Mouse (Mus musculus) regulatory T cell (primary cell): Measurements from ENCODE around the gene Atp2a1.

Experiments
- in situ Hi-C: fragments of 300-600 bp; cut with MboI, MseI; formaldehyde crosslinking; loops from one replicate; pipeline ENCODE4 v1.15.1; 2025; ENCODE audit warnings: high pct_unique_total_duplicates

Gene Atp2a1

GRCm38 (mm10) chr7:126473470-126474086, 10.7 kb upstream of the Atp2a1 start:
- in situ Hi-C loops, result loop anchor here (5.0 kb wide), 1 partner anchor 76 kb away; the partner anchor contains the start of gene Nfatc2ip

DNA sequence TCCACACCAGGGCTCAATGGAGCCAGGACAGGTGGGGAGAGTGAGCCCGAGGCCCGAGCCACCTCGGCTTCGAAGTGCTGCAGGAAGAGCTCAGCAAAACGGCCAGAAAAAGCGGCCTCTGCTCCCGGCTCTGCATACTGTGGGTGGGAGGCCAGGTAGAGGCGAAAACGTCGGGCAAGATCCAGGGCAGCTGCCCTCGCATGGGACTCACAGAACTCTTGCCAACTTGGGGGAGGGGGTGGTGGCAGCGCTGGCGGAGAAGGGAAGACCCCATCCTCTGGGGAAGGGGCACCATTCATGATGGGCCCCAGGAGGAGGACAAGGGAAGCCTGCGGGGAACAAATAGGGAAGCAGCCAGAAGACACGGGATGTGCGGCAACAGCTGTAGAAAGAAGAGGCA, 9.8 kb upstream of the Atp2a1 start:
- in situ Hi-C loops, result loop anchor here (5.0 kb wide), 1 partner anchor 75 kb away; the partner anchor contains the start of gene Nfatc2ip

DNA sequence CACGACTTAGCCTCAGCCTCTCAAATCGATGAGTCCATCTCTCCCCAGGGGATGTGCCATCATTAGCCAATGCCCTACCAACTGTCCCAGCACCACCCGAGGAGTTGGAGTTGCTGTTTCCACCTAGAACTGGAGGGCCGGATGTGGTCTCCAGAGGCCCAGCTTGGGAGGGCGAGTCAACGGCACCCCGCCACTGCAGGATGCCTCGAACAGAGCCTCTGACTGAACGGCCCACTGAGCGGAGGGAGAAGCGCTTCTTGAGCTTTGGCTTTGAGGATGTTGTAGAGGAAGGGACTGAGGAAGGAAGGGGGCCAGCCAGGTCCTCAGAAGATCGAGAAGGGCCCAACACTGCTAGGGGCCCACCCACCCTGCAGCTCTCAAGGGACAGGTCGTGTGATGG, 9.4 kb upstream of the Atp2a1 start:
- in situ Hi-C loops, result loop anchor here (5.0 kb wide), 1 partner anchor 75 kb away; the partner anchor contains the start of gene Nfatc2ip

- in situ Hi-C loops, result loop anchor here (5.0 kb wide), 1 partner anchor 75 kb away; the partner anchor contains the start of gene Nfatc2ip
These were observed 8.9 kb upstream of the Atp2a1 start for GRCm38 (mm10) chr7:126471853-126472252.

- in situ Hi-C loops, result loop anchor here (5.0 kb wide), 1 partner anchor 74 kb away; the partner anchor contains the start of gene Nfatc2ip
These were observed 8.5 kb upstream of the Atp2a1 start for GRCm38 (mm10) chr7:126471361-126471760.

- in situ Hi-C loops, result loop anchor here (5.0 kb wide), 1 partner anchor 73 kb away; the partner anchor contains the start of gene Nfatc2ip
These were observed 7.2 kb upstream of the Atp2a1 start for GRCm38 (mm10) chr7:126470077-126470476.

DNA sequence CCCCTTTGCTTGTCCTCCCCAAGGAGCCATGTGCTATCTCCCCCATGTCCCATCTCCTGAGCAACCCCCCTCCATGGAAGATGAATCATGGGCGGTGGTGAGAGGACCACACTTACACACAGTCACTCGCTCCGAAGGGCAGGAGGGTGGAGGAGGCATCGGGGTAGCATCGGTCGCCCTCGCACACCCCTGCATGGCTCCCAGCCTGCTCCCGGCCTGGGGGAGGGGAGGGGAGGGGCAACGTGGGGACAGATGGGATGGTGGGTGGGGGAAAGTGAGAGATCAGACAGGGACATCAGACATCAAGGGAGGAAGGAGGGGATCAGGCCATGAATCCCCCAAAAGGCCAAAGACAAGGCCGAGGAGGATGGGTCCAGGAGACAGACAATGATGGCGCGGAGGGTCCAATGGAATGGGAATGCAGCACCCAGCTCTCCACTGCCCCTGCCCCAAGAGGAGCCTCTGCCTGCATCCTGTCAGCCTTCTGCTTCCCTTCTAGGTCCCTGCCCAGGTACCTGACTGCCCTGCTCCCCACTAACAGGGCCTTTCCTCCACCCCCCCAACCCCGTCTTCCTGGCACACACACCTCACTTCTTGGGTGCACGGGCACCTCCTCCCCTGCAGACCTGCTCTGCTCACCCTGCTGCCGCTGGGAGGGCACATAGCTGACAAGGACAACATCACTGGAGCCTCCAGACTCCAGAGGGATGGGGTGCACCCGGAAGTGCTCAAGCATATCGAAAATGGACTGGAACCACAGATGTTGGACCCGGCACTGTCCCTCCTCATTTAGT, 5.1 kb upstream of the Atp2a1 start:
- in situ Hi-C loops, result no loop called here

- in situ Hi-C loops, result no loop called here
These were observed 4.4 kb upstream of the Atp2a1 start for GRCm38 (mm10) chr7:126467271-126467670.

DNA sequence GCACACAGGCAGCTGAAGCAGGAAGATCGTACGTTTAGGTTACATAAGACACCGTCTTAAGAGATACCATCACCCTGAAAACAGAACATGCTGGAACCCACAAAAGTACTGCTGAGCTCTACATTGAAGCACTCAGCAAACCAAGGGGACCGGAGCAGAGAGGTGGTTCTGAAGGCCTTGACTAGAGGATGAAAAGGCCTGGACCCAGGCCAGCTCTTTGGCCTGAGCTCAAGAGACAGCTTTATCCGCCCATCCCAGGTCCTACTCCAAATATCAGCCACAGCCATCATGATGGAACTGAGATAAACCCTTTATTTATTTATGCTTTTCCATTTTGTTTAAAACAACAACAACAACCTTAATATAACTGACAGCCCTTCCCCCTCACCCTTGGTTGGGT, 3.8 kb upstream of the Atp2a1 start:
- in situ Hi-C loops, result no loop called here

DNA sequence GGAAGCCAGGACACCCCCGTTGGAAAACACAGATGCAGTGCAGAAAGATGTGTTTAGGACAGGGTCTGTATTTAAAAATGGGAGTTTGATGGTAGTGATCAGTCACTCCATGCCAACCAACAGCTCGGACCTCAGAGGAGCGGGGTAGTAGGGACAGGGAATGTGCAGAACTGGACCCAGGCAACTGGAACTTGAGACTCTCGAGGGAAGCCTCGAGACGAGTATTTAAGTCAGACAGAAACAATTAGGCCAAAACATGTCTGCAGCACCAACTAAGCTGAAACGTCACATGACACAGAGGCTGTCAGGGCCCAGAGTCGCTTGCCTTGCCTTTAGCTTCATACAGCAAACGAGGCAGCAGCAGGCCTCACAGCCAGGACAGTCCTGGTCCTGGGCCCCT, 3.2 kb upstream of the Atp2a1 start:
- in situ Hi-C loops, result no loop called here

GRCm38 (mm10) chr7:126465246-126466030, 2.5 kb upstream of the Atp2a1 start:
- in situ Hi-C loops, result no loop called here

GRCm38 (mm10) chr7:126464836-126465235, 1.9 kb upstream of the Atp2a1 start:
- in situ Hi-C loops, result no loop called here

DNA sequence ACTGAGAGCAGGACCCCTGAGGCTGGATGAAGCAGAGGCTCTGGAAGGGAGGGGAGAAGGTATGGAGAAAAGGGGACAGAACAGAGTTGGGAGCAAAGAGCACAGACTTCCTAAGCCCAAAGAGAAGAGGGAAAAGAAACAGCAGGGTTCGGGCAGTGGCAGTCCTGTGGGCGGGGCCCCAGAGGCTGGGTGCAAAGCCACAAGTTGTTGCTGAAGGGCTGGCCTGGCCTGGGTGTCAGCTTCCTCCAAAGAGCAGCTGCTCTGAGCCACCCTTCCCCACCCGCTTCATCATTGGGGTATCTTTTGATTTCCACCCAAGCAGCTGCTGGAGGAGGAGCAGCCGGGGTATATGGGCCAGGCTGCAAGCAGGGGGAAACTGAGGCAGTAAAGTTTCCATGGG, 1.2 kb upstream of the Atp2a1 start:
- in situ Hi-C loops, result no loop called here

DNA sequence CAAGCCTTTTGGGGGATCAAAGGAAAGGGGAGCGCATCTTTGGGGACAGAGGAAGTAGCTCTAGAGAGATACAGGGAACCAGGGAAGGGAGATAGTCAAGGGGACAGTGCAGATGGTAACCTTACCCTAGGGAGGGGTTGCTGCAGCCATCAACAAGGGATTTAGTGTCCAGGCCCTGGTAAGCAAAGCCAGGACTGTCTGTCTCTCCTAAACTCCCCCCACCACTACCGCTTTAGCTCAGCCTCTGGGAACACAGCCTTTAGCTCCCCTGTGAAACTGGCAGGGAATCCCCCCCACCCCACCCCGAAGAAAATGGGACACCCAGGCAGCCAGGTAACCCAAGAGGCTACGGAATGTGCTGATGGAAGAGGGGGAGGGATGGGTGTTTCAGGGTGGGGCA, 639 bp upstream of the Atp2a1 start:
- in situ Hi-C loops, result no loop called here

DNA sequence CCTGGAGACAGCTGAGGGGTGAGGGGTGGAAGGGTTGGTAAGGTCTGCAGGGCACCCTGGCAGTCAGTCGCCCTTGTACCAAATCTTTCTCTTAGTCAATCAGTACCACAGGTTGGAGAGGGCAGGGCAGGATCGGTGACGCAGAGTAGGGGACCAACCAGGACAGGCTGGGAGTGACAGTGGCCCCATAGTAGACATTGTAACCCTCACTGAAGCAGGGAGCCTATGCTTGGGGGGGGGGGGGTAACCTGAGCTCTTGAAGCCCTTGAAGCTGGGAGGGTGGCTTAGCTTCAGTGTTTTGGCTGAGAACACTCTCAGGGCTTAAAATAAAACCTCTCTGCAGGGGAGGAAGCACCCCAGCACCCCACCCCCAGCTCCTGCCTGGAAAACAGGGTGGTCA, 1.3 kb downstream of the Atp2a1 start:
- in situ Hi-C loops, result no loop called here

- in situ Hi-C loops, result no loop called here
These were observed 2.1 kb downstream of the Atp2a1 start for GRCm38 (mm10) chr7:126460623-126461399.

DNA sequence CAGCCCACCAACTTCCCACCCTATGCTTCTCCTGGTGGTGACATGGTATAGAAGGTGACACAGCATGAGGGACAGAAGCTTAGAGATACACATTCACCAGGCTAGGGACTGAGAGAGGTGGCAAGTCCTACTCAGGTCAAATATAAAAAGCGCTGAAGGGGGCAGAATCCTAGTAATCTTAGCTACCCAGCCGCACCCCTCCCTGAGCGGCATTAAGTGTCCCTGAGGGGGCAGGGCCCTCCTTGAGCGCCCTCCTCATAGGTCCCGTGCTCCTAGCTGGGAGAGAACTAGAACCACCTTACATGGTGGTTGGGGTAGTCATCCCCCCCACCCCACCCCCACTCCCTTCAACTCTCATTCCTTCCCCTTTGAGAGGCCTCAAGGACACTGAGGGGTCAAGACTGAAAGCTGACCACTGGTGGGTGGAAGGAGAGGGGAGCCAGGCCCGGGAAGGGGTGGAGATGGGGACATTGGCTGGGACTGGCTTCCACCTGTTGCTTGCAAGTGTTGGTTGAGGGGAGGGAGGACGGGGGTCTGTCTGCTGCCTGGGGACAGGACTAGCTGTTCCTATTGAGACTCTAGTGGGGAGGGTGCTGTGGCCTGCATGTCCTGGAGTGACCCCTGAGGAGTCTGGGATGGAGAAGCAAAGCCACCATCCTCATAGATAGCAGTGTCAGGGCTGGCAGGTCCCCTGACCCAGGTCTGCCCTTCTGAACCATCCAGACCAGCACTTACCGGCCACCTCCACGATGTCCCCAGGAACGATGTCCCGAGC, 3.9 kb downstream of the Atp2a1 start:
- in situ Hi-C loops, result no loop called here

DNA sequence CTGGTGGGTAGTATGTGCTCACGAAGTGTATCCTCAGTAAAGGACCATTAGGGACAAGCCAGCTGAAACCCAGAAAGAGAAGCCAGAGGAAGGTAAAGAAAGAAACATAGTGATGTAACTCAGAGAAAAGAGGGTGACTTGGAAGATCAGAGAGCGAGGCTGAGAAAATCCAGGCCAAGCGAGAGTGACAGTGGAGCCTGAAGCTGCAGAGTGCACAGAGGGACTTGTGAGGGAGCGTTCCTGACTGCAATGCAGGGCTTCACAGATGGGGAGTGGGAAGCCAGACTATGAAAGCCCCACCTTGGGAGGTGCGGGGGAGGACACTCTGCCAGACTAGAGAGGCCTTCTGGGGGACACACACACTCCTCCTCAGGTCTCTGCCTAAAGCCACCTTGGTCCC, 4.7 kb downstream of the Atp2a1 start:
- in situ Hi-C loops, result no loop called here

GRCm38 (mm10) chr7:126456382-126457266, 6.3 kb downstream of the Atp2a1 start:
- in situ Hi-C loops, result no loop called here
